Mouse (Mus musculus) ES-Bruce4 (cell line): ENCODE measurements around the gene Ap3d1. TPM values are rescaled to one million over a fixed set of nuclear protein-coding genes. Genes with fewer than 3 reads are reported as not detected.
A peak's percentile ranks its signal among the peaks of the same experiment; 100 is the strongest.

ENCODE experiments used
- H3K27ac ChIP-seq: 2 replicates; pipeline ENCODE4 v1.5.1; 2012; ENCODE audit warnings: low read length, inconsistent platforms; ENCODE audit not compliant: insufficient read depth
- H3K27me3 ChIP-seq: 2 replicates; pipeline ENCODE4 v1.6.1; 2012; ENCODE audit warnings: mild to moderate bottlenecking, low read length, inconsistent platforms; ENCODE audit not compliant: control insufficient read depth, poor library complexity, insufficient read depth, severe bottlenecking
- H3K36me3 ChIP-seq: 2 replicates; pipeline ENCODE4 v1.6.1; 2012; ENCODE audit warnings: inconsistent platforms, mild to moderate bottlenecking, low read length, moderate library complexity; ENCODE audit not compliant: control insufficient read depth, poor library complexity, insufficient read depth, severe bottlenecking
- H3K4me1 ChIP-seq: one replicate; pipeline ENCODE4 v1.8.1; 2011; ENCODE audit warnings: low read length; ENCODE audit not compliant: control insufficient read depth, insufficient read depth
- H3K4me3 ChIP-seq: 2 replicates; pipeline ENCODE4 v1.5.1; 2011; ENCODE audit warnings: low read depth, mild to moderate bottlenecking, low read length
- H3K9ac ChIP-seq: 2 replicates; pipeline ENCODE4 v1.6.1; 2012; ENCODE audit warnings: low read depth, mild to moderate bottlenecking, inconsistent platforms; ENCODE audit not compliant: poor library complexity, severe bottlenecking
- H3K9me3 ChIP-seq: replicated peaks from 2 replicates; pipeline ENCODE4 v1.6.1; 2012; ENCODE audit warnings: mild to moderate bottlenecking, low read length, inconsistent platforms; ENCODE audit not compliant: control insufficient read depth, poor library complexity, insufficient read depth, severe bottlenecking
- CTCF ChIP-seq: IDR thresholded peaks from one replicate; pipeline ENCODE4 v1.8.1; 2011; ENCODE audit warnings: low read depth, low read length
- EP300 ChIP-seq: IDR thresholded peaks from 2 replicates; pipeline ENCODE4 v1.6.1; 2011; ENCODE audit warnings: low read depth, low read length; ENCODE audit not compliant: insufficient read depth
- POLR2A ChIP-seq: IDR thresholded peaks from one replicate; pipeline ENCODE4 v1.8.1; 2011; ENCODE audit warnings: low read length; ENCODE audit not compliant: insufficient read depth
- polyA plus RNA-seq: library from polyadenylated mRNA; stranded (reverse); fragments of >200 nt; gene quantifications from 2 replicates; pipeline ENCODE4 v1.2.4, GENCODE M21; 2011; ENCODE audit warnings: low read depth; ENCODE audit not compliant: missing spikeins, insufficient read depth, insufficient read length

Gene Ap3d1
- polyA plus RNA-seq, 1 experiment = 55.2 TPM

DNA sequence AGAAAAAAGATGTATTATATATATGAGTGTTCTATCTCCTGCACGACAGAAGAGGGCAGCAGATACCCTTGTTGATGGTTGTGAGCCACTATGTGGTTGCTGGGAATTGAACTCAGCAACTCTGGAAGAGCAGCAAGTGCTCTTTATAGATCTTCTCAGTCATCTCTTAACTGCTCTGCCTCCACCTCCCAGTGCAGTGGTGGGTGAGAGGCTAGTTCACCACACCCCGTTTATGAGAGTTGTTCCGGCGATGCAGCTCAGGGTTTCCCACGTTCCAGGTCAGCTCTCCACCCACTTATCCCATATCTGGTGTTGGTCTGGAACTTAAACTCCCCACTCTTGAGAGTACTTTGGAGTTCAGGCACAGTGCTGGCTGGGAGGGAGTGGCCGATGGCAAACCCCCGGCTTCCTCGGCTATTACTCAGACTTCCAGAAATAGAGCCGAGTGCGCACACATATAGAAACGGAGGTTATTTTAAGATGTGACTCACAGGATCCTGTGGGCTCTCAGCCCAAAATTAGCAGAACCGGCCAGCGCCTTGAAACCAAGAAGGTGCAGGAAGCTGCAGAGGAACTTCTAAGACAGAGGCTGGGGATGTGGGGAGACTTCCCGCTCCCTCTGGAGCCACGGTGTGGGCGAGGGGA, 9.2 kb upstream of the Ap3d1 start:
- Histone ChIP-seq H3K27me3 (no peaks in the 10 kb centered on the region), H3K36me3 (no peaks in the 10 kb centered on the region), H3K27ac (peak overlapping the region; percentile 0; the same call in 1 of the 2 replicates), H3K9ac (peak overlapping the region; percentile 32), H3K4me3 (peak overlapping the region; percentile 67), H3K9me3 (no peaks in the 10 kb centered on the region), H3K4me1 (no peaks in the 10 kb centered on the region)
- TF ChIP-seq CTCF = peak; percentile 6
- TF ChIP-seq POLR2A = no peak
- no peak for TF ChIP-seq EP300

DNA sequence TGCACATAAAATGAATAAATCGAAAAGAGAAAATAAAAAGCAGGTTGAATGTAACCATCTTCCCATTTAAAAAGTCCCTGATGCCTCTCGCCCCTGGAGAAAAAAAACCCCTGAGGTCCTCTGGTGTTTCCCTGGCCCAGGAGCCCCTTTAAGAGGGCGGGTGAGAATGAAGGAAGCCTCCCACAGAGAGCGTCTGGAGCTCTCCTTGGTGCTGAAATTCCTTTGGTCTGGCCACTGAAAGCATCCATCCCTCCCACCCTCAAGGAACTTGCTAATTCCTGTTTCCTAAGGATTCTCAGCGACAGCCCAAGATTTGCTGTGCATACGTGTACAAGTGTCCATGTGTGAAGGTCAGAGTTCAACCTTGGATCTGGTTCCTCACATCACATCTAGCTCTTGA, 6.5 kb upstream of the Ap3d1 start:
- H3K27ac ChIP-seq = no peak overlapping the region
- no peaks in the 10 kb centered on the region for H3K4me1 ChIP-seq
- H3K36me3 ChIP-seq = no peaks in the 10 kb centered on the region
- H3K9ac ChIP-seq = no peak overlapping the region
- TF ChIP-seq CTCF = no peak
- no peak for TF ChIP-seq EP300
- TF ChIP-seq POLR2A = no peak
- H3K9me3 ChIP-seq = no peaks in the 10 kb centered on the region
- no peaks in the 10 kb centered on the region for H3K27me3 ChIP-seq
- H3K4me3 ChIP-seq = no peak overlapping the region

DNA sequence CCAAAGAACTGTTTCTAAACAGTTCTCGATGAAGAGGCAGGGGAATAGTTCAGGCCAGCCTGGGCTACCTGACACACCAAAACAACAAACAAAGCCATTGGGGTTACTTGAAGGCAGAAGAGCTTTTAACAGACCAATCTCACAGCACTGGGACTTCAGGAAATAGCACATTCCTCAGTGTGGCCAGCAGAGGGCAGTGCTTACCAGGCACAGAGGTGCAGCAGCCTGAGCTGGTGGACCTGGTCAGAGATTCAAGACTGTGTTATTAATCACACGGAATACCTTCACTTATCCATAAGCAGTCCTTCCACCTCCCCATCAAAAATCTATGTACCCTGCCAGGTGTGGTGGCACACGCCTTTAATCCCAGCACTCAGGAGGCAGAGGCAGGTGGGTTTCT, 5.3 kb upstream of the Ap3d1 start:
- Histone ChIP-seq H3K36me3 (no peaks in the 10 kb centered on the region), H3K27me3 (no peaks in the 10 kb centered on the region), H3K4me1 (no peaks in the 10 kb centered on the region), H3K4me3 (no peak overlapping the region), H3K9ac (no peak overlapping the region), H3K9me3 (no peaks in the 10 kb centered on the region), H3K27ac (no peak overlapping the region)
- no peak for TF ChIP-seq POLR2A
- no peak for TF ChIP-seq EP300
- peak; percentile 98 for TF ChIP-seq CTCF

DNA sequence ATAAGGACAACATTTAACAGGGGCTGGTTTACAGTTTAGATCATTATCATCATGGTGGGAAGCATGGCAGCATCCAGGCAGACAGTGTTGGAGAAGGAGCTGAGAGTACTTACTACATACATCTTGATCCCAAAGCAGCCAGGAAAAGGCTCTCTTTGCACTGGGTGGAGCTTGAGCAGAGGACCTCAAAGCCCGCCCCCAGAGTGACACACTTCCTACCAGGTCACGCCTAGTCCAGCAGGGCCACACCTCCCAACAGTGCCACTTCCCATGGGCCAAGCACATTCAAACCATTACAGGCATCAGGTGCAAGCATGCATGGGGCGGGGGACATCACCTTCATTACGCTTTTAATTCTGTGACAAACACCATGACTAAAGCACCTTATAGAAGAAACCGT, 2.2 kb upstream of the Ap3d1 start:
- Histone ChIP-seq H3K9me3 (no peaks in the 10 kb centered on the region), H3K27me3 (no peaks in the 10 kb centered on the region), H3K27ac (no peak overlapping the region), H3K4me1 (no peaks in the 10 kb centered on the region), H3K36me3 (no peaks in the 10 kb centered on the region), H3K9ac (no peak overlapping the region), H3K4me3 (peak overlapping the region; percentile 12; the same call in 1 of the 2 replicates)
- TF ChIP-seq EP300 = no peak
- peak; percentile 41 for TF ChIP-seq POLR2A
- TF ChIP-seq CTCF = no peak

DNA sequence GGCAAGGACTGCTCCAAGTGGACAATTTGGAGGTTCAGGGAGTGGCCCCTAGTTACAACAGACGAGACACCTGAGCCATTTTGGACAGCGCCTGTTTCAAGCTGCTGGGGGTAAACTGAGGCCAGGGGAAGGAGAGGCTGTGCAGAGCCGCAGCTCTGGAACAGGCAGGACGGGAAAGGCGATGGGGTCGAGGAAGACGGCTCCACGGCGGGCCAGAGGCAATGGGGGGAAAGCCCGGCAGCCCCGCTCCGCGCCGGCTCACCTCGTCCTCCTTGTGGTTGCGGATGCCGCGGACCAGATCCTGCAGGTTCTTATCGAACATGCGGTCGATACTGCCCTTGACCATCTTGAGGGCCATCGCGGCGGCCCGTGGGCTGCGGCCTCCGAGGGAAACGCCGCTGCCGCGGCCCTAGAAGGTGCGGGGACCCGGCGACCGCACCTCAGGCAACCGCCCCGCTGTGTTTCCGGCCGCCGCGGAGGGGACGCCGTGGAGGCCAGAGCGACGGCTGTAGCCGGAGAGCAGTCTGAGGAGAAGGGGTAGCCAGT, 357 bp downstream of the Ap3d1 start:
- TF ChIP-seq EP300 = no peak
- TF ChIP-seq CTCF = no peak
- no peak for TF ChIP-seq POLR2A
- no peaks in the 10 kb centered on the region for H3K36me3 ChIP-seq
- no peaks in the 10 kb centered on the region for H3K4me1 ChIP-seq
- no peak overlapping the region for H3K27ac ChIP-seq
- peak overlapping the region; percentile 87 for H3K4me3 ChIP-seq
- H3K9me3 ChIP-seq = no peaks in the 10 kb centered on the region
- no peaks in the 10 kb centered on the region for H3K27me3 ChIP-seq
- H3K9ac ChIP-seq = peak overlapping the region; percentile 84

DNA sequence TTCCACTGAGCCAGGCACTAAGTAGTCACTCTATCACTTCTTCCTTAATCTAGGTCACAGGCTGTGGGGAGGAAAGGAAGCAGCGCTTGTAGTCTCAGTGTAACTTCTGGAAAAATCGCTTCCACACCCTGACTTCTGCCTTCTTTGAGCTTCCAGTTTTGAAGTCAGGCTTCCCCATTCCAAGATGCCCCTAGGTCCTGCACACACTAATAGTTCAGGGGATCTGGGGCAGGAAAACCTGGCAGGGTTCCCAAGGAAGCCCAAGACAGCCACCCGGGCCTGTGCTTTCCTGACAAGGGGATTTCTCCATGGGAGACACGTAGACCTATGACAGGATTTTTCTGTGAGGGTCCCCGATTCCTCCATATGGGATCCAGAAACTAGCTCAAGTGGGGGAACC, 918 bp downstream of the Ap3d1 start:
- no peaks in the 10 kb centered on the region for H3K36me3 ChIP-seq
- no peak for TF ChIP-seq POLR2A
- TF ChIP-seq EP300 = no peak
- no peak for TF ChIP-seq CTCF
- peak overlapping the region; percentile 84 for H3K9ac ChIP-seq
- H3K4me3 ChIP-seq = peak overlapping the region; percentile 87
- no peaks in the 10 kb centered on the region for H3K9me3 ChIP-seq
- H3K27ac ChIP-seq = no peak overlapping the region
- H3K27me3 ChIP-seq = no peaks in the 10 kb centered on the region
- no peaks in the 10 kb centered on the region for H3K4me1 ChIP-seq
